Mouse (Mus musculus): ENCODE measurements at regions not wholly inside any gene's neighbourhood (a gene's known extent, or its start where the extent isn't known, plus 50 kb on each side); places are given as distances from the start of the nearest gene placed in this dataset.
A peak's percentile ranks its signal among the peaks of the same experiment; 100 is the strongest.

- H3K4me2 ChIP-seq (ENCODE audit: low read length), result no peak overlapping the region
- no peaks in the 10 kb centered on the region for H3K36me3 ChIP-seq (ENCODE audit: control insufficient read depth, insufficient read depth, low read length)
- no peaks in the 10 kb centered on the region for H3K27me3 ChIP-seq (ENCODE audit: control insufficient read depth, insufficient read depth, low read depth, low read length)
- no peak overlapping the region for H3K27ac ChIP-seq (ENCODE audit: low read length)
- ATAC-seq, result no peak
- H3K9ac ChIP-seq (ENCODE audit: low read depth, low read length), result no peak overlapping the region
- no peaks in the 10 kb centered on the region for H3K9me3 ChIP-seq (replicated peaks; ENCODE audit: control insufficient read depth, low read length, poor library complexity, severe bottlenecking)
- WGBS, result 67% methylated on average over 11 of the region's 11 CpGs
- H3K4me3 ChIP-seq (ENCODE audit: low read depth, low read length), result no peak overlapping the region
- H3K4me1 ChIP-seq (ENCODE audit: control insufficient read depth, insufficient read depth, low read length), result no peaks in the 10 kb centered on the region; the same call in 1 of the 2 replicates
Measured at GRCm38 (mm10) chr1:128826419-128826818, 234.3 kb upstream of the Cxcr4 start.

GRCm38 (mm10) chr1:128824916-128825683 lies 233.0 kb upstream of the Cxcr4 start:
- Histone ChIP-seq H3K9me3 (replicated peaks; ENCODE audit: control insufficient read depth, low read length, poor library complexity, severe bottlenecking) (0 out of 2 replicates have a peak, but pooled peaks cover 2% of the 10 kb centered on the region), H3K27ac (ENCODE audit: low read length) (no peak overlapping the region), H3K36me3 (ENCODE audit: control insufficient read depth, insufficient read depth, low read length) (no peaks in the 10 kb centered on the region), H3K4me1 (ENCODE audit: control insufficient read depth, insufficient read depth, low read length) (no peaks in the 10 kb centered on the region; the same call in 1 of the 2 replicates), H3K4me3 (ENCODE audit: low read depth, low read length) (no peak overlapping the region), H3K9ac (ENCODE audit: low read depth, low read length) (no peak overlapping the region), H3K27me3 (ENCODE audit: control insufficient read depth, insufficient read depth, low read depth, low read length) (no peaks in the 10 kb centered on the region), H3K4me2 (ENCODE audit: low read length) (no peak overlapping the region)
- ATAC-seq, result no peak
- 73% methylated on average over 11 of the region's 11 CpGs for WGBS

GRCm38 (mm10) chr1:128824235-128824634 lies 232.1 kb upstream of the Cxcr4 start:
- H3K9ac ChIP-seq (ENCODE audit: low read depth, low read length), result no peak overlapping the region
- H3K27ac ChIP-seq (ENCODE audit: low read length), result no peak overlapping the region
- H3K4me1 ChIP-seq (ENCODE audit: control insufficient read depth, insufficient read depth, low read length), result no peaks in the 10 kb centered on the region; the same call in 1 of the 2 replicates
- no peaks in the 10 kb centered on the region for H3K27me3 ChIP-seq (ENCODE audit: control insufficient read depth, insufficient read depth, low read depth, low read length)
- no peak overlapping the region for H3K4me3 ChIP-seq (ENCODE audit: low read depth, low read length)
- 0 out of 2 replicates have a peak, but pooled peaks cover 2% of the 10 kb centered on the region for H3K9me3 ChIP-seq (replicated peaks; ENCODE audit: control insufficient read depth, low read length, poor library complexity, severe bottlenecking)
- 0 out of 2 replicates have a peak, but pooled peaks have one; percentile 59 for ATAC-seq
- no peaks in the 10 kb centered on the region for H3K36me3 ChIP-seq (ENCODE audit: control insufficient read depth, insufficient read depth, low read length)
- H3K4me2 ChIP-seq (ENCODE audit: low read length), result no peak overlapping the region
- 8% methylated on average over 8 of the region's 8 CpGs for WGBS

- H3K9me3 ChIP-seq (replicated peaks; ENCODE audit: control insufficient read depth, low read length, poor library complexity, severe bottlenecking), result 0 out of 2 replicates have a peak, but pooled peaks cover 2% of the 10 kb centered on the region
- H3K4me1 ChIP-seq (ENCODE audit: control insufficient read depth, insufficient read depth, low read length), result no peaks in the 10 kb centered on the region; the same call in 1 of the 2 replicates
- no peak overlapping the region for H3K9ac ChIP-seq (ENCODE audit: low read depth, low read length)
- no peak overlapping the region for H3K4me2 ChIP-seq (ENCODE audit: low read length)
- H3K27me3 ChIP-seq (ENCODE audit: control insufficient read depth, insufficient read depth, low read depth, low read length), result no peaks in the 10 kb centered on the region
- H3K36me3 ChIP-seq (ENCODE audit: control insufficient read depth, insufficient read depth, low read length), result no peaks in the 10 kb centered on the region
- no peak overlapping the region for H3K27ac ChIP-seq (ENCODE audit: low read length)
- H3K4me3 ChIP-seq (ENCODE audit: low read depth, low read length), result no peak overlapping the region
- 66% methylated on average over 6 of the region's 6 CpGs for WGBS
- no peak for ATAC-seq
Measured at GRCm38 (mm10) chr1:128821991-128822390, 229.9 kb upstream of the Cxcr4 start.

DNA sequence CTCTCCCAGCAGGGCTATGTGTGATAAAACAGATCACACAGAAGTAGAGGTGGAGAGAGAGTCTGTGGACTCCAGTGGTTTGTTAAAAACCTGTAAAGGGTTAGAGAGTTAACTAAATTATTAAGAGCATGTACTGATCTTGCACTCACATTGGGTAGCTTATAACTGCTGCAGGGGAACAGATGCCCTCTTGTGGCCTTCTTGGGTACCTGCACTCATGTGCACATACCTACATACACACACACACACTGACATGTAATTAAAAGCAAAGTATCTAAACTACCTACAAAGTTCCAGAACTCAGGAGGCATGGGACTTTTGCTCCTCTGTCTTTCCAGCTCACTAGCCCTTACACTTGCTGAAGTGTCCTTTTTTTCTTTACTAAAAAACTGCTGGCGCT lies 228.4 kb upstream of the Cxcr4 start:
- no peaks in the 10 kb centered on the region for H3K36me3 ChIP-seq (ENCODE audit: control insufficient read depth, insufficient read depth, low read length)
- ATAC-seq, result no peak
- no peak overlapping the region for H3K9ac ChIP-seq (ENCODE audit: low read depth, low read length)
- H3K27ac ChIP-seq (ENCODE audit: low read length), result no peak overlapping the region
- H3K4me3 ChIP-seq (ENCODE audit: low read depth, low read length), result no peak overlapping the region
- H3K4me1 ChIP-seq (ENCODE audit: control insufficient read depth, insufficient read depth, low read length), result no peaks in the 10 kb centered on the region
- 100% methylated on average over 1 of the region's 1 CpGs for WGBS
- no peak overlapping the region for H3K4me2 ChIP-seq (ENCODE audit: low read length)
- 0 out of 2 replicates have a peak, but pooled peaks cover 2% of the 10 kb centered on the region for H3K9me3 ChIP-seq (replicated peaks; ENCODE audit: control insufficient read depth, low read length, poor library complexity, severe bottlenecking)
- no peaks in the 10 kb centered on the region for H3K27me3 ChIP-seq (ENCODE audit: control insufficient read depth, insufficient read depth, low read depth, low read length)

- H3K9me3 ChIP-seq (replicated peaks; ENCODE audit: control insufficient read depth, low read length, poor library complexity, severe bottlenecking), result 0 out of 2 replicates have a peak, but pooled peaks cover 2% of the 10 kb centered on the region
- WGBS, result 86% methylated on average over 6 of the region's 6 CpGs
- no peak for ATAC-seq
- no peaks in the 10 kb centered on the region for H3K4me1 ChIP-seq (ENCODE audit: control insufficient read depth, insufficient read depth, low read length)
- no peak overlapping the region for H3K4me3 ChIP-seq (ENCODE audit: low read depth, low read length)
- H3K36me3 ChIP-seq (ENCODE audit: control insufficient read depth, insufficient read depth, low read length), result no peaks in the 10 kb centered on the region
- no peak overlapping the region for H3K27ac ChIP-seq (ENCODE audit: low read length)
- H3K27me3 ChIP-seq (ENCODE audit: control insufficient read depth, insufficient read depth, low read depth, low read length), result no peaks in the 10 kb centered on the region
- H3K4me2 ChIP-seq (ENCODE audit: low read length), result no peak overlapping the region
- no peak overlapping the region for H3K9ac ChIP-seq (ENCODE audit: low read depth, low read length)
Measured at GRCm38 (mm10) chr1:128819611-128820010, 227.5 kb upstream of the Cxcr4 start.

DNA sequence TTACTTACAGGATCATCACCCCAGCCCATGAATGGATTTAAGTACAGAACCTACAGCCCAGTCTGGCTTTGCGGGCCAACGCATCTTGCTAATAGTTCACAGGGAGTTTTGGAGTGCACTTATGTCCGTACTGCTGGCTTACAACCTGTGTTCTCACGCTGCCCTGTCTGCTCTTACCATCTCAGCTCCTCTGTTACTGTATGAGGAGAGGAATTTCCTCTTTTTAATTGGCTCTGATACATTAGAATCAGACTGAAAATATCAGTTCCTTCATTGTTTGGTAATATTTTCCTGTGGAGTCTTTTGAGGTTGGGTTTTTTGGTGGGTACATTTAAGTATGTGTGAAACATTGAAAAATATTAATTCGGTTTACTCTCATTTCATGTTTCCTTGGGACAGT lies 221.3 kb upstream of the Cxcr4 start:
- Histone ChIP-seq H3K9ac (ENCODE audit: low read depth, low read length) (no peak overlapping the region), H3K4me3 (ENCODE audit: low read depth, low read length) (no peak overlapping the region), H3K4me1 (ENCODE audit: control insufficient read depth, insufficient read depth, low read length) (no peaks in the 10 kb centered on the region), H3K9me3 (replicated peaks; ENCODE audit: control insufficient read depth, low read length, poor library complexity, severe bottlenecking) (no peaks in the 10 kb centered on the region), H3K27ac (ENCODE audit: low read length) (no peak overlapping the region), H3K36me3 (ENCODE audit: control insufficient read depth, insufficient read depth, low read length) (no peaks in the 10 kb centered on the region), H3K4me2 (ENCODE audit: low read length) (no peak overlapping the region), H3K27me3 (ENCODE audit: control insufficient read depth, insufficient read depth, low read depth, low read length) (no peaks in the 10 kb centered on the region)
- WGBS, result 61% methylated on average over 5 of the region's 5 CpGs
- ATAC-seq, result no peak

DNA sequence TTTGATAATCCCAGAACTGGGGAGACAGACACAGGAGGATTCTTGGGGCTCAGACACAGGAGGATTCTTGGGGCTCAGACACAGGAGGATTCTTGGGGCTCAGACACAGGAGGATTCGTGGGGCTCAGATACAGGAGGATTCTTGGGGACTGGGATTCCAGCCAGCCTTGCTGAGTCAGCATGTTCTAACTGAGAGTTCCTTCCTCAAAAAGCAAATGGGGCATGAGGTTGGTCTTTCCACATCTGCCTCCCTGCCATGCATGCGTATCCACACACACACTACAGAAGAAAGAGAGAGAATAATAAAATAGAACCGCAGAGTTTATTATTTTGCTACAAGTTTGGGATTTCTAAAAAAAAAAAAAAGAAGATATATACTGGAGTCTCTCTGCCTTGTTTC lies 218.8 kb upstream of the Cxcr4 start:
- Histone ChIP-seq H3K4me3 (ENCODE audit: low read depth, low read length) (no peak overlapping the region), H3K27ac (ENCODE audit: low read length) (no peak overlapping the region), H3K9me3 (replicated peaks; ENCODE audit: control insufficient read depth, low read length, poor library complexity, severe bottlenecking) (no peaks in the 10 kb centered on the region), H3K27me3 (ENCODE audit: control insufficient read depth, insufficient read depth, low read depth, low read length) (no peaks in the 10 kb centered on the region), H3K4me2 (ENCODE audit: low read length) (no peak overlapping the region), H3K36me3 (ENCODE audit: control insufficient read depth, insufficient read depth, low read length) (no peaks in the 10 kb centered on the region), H3K9ac (ENCODE audit: low read depth, low read length) (no peak overlapping the region), H3K4me1 (ENCODE audit: control insufficient read depth, insufficient read depth, low read length) (peaks cover 5% of the 10 kb centered on the region)
- 81% methylated on average over 3 of the region's 3 CpGs for WGBS
- no peak for ATAC-seq

DNA sequence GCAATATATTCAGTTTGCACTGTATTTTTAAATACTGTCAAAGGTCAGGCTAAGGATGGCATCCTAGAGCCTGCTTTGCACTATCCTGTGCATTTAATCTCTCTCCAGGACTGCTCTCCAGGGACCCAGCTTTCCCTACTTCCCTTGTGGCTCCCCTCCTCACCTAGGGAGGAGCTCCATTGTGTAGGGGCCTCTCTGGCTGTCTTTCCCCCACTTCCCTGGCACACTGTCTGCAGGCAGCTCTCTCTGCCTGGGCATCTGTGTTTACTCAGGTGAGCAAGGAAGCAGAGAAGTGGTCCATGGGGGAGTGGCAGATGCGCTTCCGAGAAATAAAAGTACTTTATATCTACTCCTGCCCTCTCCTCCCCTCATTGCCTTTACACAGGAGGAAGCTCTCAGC lies 218.0 kb upstream of the Cxcr4 start:
- 87% methylated on average over 2 of the region's 2 CpGs for WGBS
- Histone ChIP-seq H3K4me3 (ENCODE audit: low read depth, low read length) (no peak overlapping the region), H3K36me3 (ENCODE audit: control insufficient read depth, insufficient read depth, low read length) (no peaks in the 10 kb centered on the region), H3K27ac (ENCODE audit: low read length) (no peak overlapping the region), H3K9ac (ENCODE audit: low read depth, low read length) (no peak overlapping the region), H3K4me2 (ENCODE audit: low read length) (no peak overlapping the region), H3K9me3 (replicated peaks; ENCODE audit: control insufficient read depth, low read length, poor library complexity, severe bottlenecking) (no peaks in the 10 kb centered on the region), H3K4me1 (ENCODE audit: control insufficient read depth, insufficient read depth, low read length) (peaks cover 8% of the 10 kb centered on the region), H3K27me3 (ENCODE audit: control insufficient read depth, insufficient read depth, low read depth, low read length) (no peaks in the 10 kb centered on the region)
- ATAC-seq, result no peak

All from midbrain, embryonic 16.5 days (tissue).